Mouse (Mus musculus): ENCODE results near the gene Trappc2l. TPM values are rescaled to one million over a fixed set of nuclear protein-coding genes. Genes with fewer than 3 reads are reported as not detected.

Gene Trappc2l
- total RNA-seq, 1 experiment = 56.1 TPM

DNA sequence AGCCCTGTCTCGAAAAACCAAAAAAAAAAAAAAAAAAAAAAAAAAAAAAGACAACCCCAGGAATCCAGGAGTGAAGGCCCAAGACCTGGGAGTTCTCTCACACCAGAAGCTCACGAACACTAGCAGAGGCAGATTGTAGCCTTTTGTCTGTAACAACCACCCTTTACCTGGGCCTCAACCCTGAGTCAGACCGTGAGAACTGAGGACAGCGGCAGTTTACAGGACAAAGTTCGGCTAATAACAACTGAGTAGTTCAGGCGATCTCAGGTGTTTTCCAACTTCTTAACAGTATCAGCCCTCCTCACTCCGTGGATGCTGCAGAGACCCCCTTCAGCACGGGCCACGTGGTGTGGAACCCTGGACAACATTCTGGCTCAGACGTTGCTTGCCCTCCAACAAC, 24.7 kb upstream of the Trappc2l start:
- H3K4me3 ChIP-seq (ENCODE audit: insufficient read depth in 1 of 2, low read depth in 1 of 2, low read length in 2 of 2, poor library complexity in 1 of 2, severe bottlenecking in 1 of 2) = no peak overlapping the region
- no peaks in the 10 kb centered on the region for H3K9me3 ChIP-seq (ENCODE audit: control insufficient read depth, insufficient read depth, low read depth, low read length)
- no peak for DNase-seq (ENCODE audit: low read depth, low spot score)
- no peak overlapping the region for H3K9ac ChIP-seq (ENCODE audit: insufficient read depth, low read depth, low read length, poor library complexity, severe bottlenecking)
- H3K4me1 ChIP-seq (ENCODE audit: control insufficient read depth in 2 of 2, insufficient read depth in 2 of 2, low read length in 2 of 2, poor library complexity in 1 of 2) = peaks cover 0 to 19% of the 10 kb centered on the region in 2 experiments; a peak in 2 of 4 replicates
- in situ Hi-C loops (cut with MboI; ENCODE audit: low sequenced_read_pairs in 2 of 2, unreplicated experiment in 2 of 2) = no loop called here
- no peaks in the 10 kb centered on the region for H3K36me3 ChIP-seq (ENCODE audit: control insufficient read depth, insufficient read depth, low read length, poor library complexity, severe bottlenecking)
- H3K27ac ChIP-seq (ENCODE audit: insufficient read depth, low read depth, low read length, poor library complexity, severe bottlenecking) = no peak overlapping the region
- TF ChIP-seq MAFK (IDR thresholded peaks at IDR 0.05; ENCODE audit: insufficient read depth, low read depth, low read length) = no peak
- TF ChIP-seq HCFC1 (IDR thresholded peaks at IDR 0.05; ENCODE audit: borderline replicate concordance, insufficient read depth, low read length) = no peak
- no peak for TF ChIP-seq ZC3H11A (IDR thresholded peaks at IDR 0.05; ENCODE audit: borderline replicate concordance, low read depth, low read length)
- no peak for TF ChIP-seq ZNF384 (IDR thresholded peaks at IDR 0.05; ENCODE audit: low read depth, low read length)
- TF ChIP-seq CHD2 (IDR thresholded peaks at IDR 0.05; ENCODE audit: low read depth, low read length) = no peak

DNA sequence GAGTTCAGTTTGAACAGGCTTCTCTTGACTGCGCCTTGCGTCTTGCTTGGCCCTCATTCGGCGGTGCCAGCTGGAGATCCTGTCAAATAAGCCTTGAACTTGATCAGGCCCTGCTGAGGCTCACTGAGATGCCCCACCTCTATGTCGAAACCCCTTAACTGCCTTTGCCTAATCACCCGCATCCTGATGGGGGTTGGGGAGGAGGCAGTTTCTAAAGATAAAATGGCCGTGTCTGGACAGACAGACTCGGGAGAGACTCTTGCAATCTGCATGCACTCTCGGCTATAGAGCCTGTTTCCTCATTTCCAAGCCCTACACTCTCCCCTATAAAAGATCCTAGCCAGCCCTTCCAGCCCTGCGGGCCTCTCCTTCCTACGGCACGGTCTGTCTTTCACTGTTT, 18.2 kb upstream of the Trappc2l start:
- Histone ChIP-seq H3K36me3 (ENCODE audit: control insufficient read depth, insufficient read depth, low read length, poor library complexity, severe bottlenecking) (no peaks in the 10 kb centered on the region), H3K27ac (ENCODE audit: insufficient read depth, low read depth, low read length, poor library complexity, severe bottlenecking) (no peak overlapping the region), H3K9ac (ENCODE audit: insufficient read depth, low read depth, low read length, poor library complexity, severe bottlenecking) (no peak overlapping the region)

DNA sequence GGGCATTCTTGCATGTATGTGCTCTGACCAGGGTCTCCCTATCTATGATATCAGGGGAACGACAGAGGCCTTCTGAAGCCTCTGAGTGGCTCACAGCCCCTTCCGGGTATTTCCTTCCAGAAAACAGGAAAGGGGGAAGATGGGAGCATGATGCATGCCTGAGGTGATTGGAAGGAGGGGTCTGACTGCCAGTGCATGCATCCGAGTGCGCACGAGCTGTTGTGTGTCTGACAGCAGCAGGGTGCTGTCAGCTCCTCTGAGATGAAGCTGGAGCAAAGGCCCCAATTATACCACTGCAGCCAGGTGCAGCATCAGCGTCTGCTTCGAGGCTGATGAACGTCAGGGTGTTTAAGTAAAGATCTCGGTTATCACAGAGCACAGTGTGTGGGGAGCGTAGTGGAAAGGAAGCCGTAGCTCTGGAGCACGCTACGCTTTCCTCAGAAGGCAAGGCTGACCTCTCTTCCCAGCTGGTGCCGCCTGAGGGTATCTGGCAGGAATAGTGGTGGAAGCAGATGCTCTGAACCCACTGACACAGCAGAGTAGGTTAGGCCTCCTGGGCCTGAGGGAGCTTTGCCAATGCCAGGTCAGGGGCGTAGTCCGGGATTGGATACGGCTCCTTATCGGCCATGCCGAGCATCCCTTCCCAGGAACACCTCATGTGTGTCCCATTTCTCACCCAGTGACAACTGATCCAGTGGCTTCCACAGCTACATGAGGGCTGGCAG, 17.5 kb upstream of the Trappc2l start:
- Histone ChIP-seq H3K4me3 (ENCODE audit: insufficient read depth in 1 of 2, low read depth in 1 of 2, low read length in 2 of 2, poor library complexity in 1 of 2, severe bottlenecking in 1 of 2) (no peak overlapping the region), H3K36me3 (ENCODE audit: control insufficient read depth, insufficient read depth, low read length, poor library complexity, severe bottlenecking) (no peaks in the 10 kb centered on the region), H3K9me3 (ENCODE audit: control insufficient read depth, insufficient read depth, low read depth, low read length) (no peaks in the 10 kb centered on the region), H3K27ac (ENCODE audit: insufficient read depth, low read depth, low read length, poor library complexity, severe bottlenecking) (no peak overlapping the region), H3K9ac (ENCODE audit: insufficient read depth, low read depth, low read length, poor library complexity, severe bottlenecking) (no peak overlapping the region), H3K4me1 (ENCODE audit: control insufficient read depth in 2 of 2, insufficient read depth in 2 of 2, low read length in 2 of 2, poor library complexity in 1 of 2) (no peaks in the 10 kb centered on the region)
- no peak for DNase-seq (ENCODE audit: low read depth, low spot score)
- in situ Hi-C loops (cut with MboI; ENCODE audit: low sequenced_read_pairs in 2 of 2, unreplicated experiment in 2 of 2) = no loop called here
- no peak for TF ChIP-seq ZNF384 (IDR thresholded peaks at IDR 0.05; ENCODE audit: low read depth, low read length)
- TF ChIP-seq HCFC1 (IDR thresholded peaks at IDR 0.05; ENCODE audit: borderline replicate concordance, insufficient read depth, low read length) = no peak
- no peak for TF ChIP-seq ZC3H11A (IDR thresholded peaks at IDR 0.05; ENCODE audit: borderline replicate concordance, low read depth, low read length)
- no peak for TF ChIP-seq CHD2 (IDR thresholded peaks at IDR 0.05; ENCODE audit: low read depth, low read length)
- no peak for TF ChIP-seq MAFK (IDR thresholded peaks at IDR 0.05; ENCODE audit: insufficient read depth, low read depth, low read length)

More for the DNA sequence above, 18.2 kb upstream of the Trappc2l start:
- Histone ChIP-seq H3K4me1 (ENCODE audit: control insufficient read depth in 2 of 2, insufficient read depth in 2 of 2, low read length in 2 of 2, poor library complexity in 1 of 2) (no peaks in the 10 kb centered on the region), H3K9me3 (ENCODE audit: control insufficient read depth, insufficient read depth, low read depth, low read length) (no peaks in the 10 kb centered on the region), H3K4me3 (ENCODE audit: insufficient read depth in 1 of 2, low read depth in 1 of 2, low read length in 2 of 2, poor library complexity in 1 of 2, severe bottlenecking in 1 of 2) (no peak overlapping the region)
- DNase-seq (ENCODE audit: low read depth, low spot score) = no peak
- in situ Hi-C loops (cut with MboI; ENCODE audit: low sequenced_read_pairs in 2 of 2, unreplicated experiment in 2 of 2) = no loop called here
- TF ChIP-seq MAFK (IDR thresholded peaks at IDR 0.05; ENCODE audit: insufficient read depth, low read depth, low read length) = no peak

DNA sequence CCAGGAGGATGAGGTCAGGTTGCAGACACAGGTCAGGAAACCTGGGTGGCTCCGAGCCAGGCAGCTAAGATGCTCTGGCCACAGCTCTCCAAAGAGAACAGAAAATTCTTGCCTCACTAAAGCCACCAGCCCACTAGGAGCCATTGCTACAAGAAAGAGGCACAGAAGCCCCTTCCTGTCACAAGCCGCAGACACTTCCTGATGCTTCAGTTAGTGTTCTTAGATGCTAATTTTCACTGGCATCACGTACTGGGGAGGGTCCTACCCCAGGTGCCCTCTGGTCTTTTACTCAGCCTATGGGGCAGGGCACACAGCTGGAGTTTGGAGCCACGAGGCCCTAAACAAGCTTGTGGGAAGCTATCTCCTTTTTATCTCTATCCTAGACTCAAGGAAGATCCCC, 15.4 kb upstream of the Trappc2l start:
- in situ Hi-C loops (cut with MboI; ENCODE audit: low sequenced_read_pairs in 2 of 2, unreplicated experiment in 2 of 2) = no loop called here

DNA sequence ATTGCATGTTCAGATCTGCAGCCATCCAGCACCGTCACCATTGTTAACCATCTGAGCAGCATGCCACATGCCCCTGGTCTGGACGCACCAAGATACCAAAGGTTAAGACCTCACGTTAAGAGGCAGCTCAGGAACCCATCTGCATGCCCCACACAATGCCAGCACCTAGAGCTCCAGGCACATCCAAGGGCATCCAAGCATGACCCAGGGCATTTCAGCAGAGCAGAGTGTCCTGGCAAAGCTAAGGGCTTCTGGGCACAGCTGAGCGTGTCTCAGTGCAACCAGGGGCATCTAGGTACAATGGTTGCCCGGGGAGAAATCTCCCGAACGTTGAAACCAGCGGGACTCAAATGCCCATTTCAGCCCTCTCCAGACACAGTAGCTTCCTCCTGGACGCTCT, 10.8 kb upstream of the Trappc2l start:
- Histone ChIP-seq H3K27ac (ENCODE audit: insufficient read depth, low read depth, low read length, poor library complexity, severe bottlenecking) (no peak overlapping the region), H3K4me3 (ENCODE audit: insufficient read depth in 1 of 2, low read depth in 1 of 2, low read length in 2 of 2, poor library complexity in 1 of 2, severe bottlenecking in 1 of 2) (no peak overlapping the region), H3K4me1 (ENCODE audit: control insufficient read depth in 2 of 2, insufficient read depth in 2 of 2, low read length in 2 of 2, poor library complexity in 1 of 2) (no peaks in the 10 kb centered on the region), H3K9me3 (ENCODE audit: control insufficient read depth, insufficient read depth, low read depth, low read length) (no peaks in the 10 kb centered on the region), H3K9ac (ENCODE audit: insufficient read depth, low read depth, low read length, poor library complexity, severe bottlenecking) (no peak overlapping the region), H3K36me3 (ENCODE audit: control insufficient read depth, insufficient read depth, low read length, poor library complexity, severe bottlenecking) (no peaks in the 10 kb centered on the region)
- in situ Hi-C loops (cut with MboI; ENCODE audit: low sequenced_read_pairs in 2 of 2, unreplicated experiment in 2 of 2) = no loop called here
- no peak for TF ChIP-seq CHD2 (IDR thresholded peaks at IDR 0.05; ENCODE audit: low read depth, low read length)
- no peak for TF ChIP-seq MAFK (IDR thresholded peaks at IDR 0.05; ENCODE audit: insufficient read depth, low read depth, low read length)
- TF ChIP-seq HCFC1 (IDR thresholded peaks at IDR 0.05; ENCODE audit: borderline replicate concordance, insufficient read depth, low read length) = no peak
- TF ChIP-seq ZNF384 (IDR thresholded peaks at IDR 0.05; ENCODE audit: low read depth, low read length) = no peak
- TF ChIP-seq ZC3H11A (IDR thresholded peaks at IDR 0.05; ENCODE audit: borderline replicate concordance, low read depth, low read length) = no peak
- DNase-seq (ENCODE audit: low read depth, low spot score) = no peak

More for the DNA sequence above, 15.4 kb upstream of the Trappc2l start:
- no peak for TF ChIP-seq HCFC1 (IDR thresholded peaks at IDR 0.05; ENCODE audit: borderline replicate concordance, insufficient read depth, low read length)
- no peak for TF ChIP-seq ZC3H11A (IDR thresholded peaks at IDR 0.05; ENCODE audit: borderline replicate concordance, low read depth, low read length)
- TF ChIP-seq MAFK (IDR thresholded peaks at IDR 0.05; ENCODE audit: insufficient read depth, low read depth, low read length) = no peak
- no peak for TF ChIP-seq ZNF384 (IDR thresholded peaks at IDR 0.05; ENCODE audit: low read depth, low read length)
- TF ChIP-seq CHD2 (IDR thresholded peaks at IDR 0.05; ENCODE audit: low read depth, low read length) = no peak
- DNase-seq (ENCODE audit: low read depth, low spot score) = no peak
- Histone ChIP-seq H3K9me3 (ENCODE audit: control insufficient read depth, insufficient read depth, low read depth, low read length) (no peaks in the 10 kb centered on the region), H3K36me3 (ENCODE audit: control insufficient read depth, insufficient read depth, low read length, poor library complexity, severe bottlenecking) (no peaks in the 10 kb centered on the region), H3K9ac (ENCODE audit: insufficient read depth, low read depth, low read length, poor library complexity, severe bottlenecking) (no peak overlapping the region), H3K4me3 (ENCODE audit: insufficient read depth in 1 of 2, low read depth in 1 of 2, low read length in 2 of 2, poor library complexity in 1 of 2, severe bottlenecking in 1 of 2) (no peak overlapping the region), H3K4me1 (ENCODE audit: control insufficient read depth in 2 of 2, insufficient read depth in 2 of 2, low read length in 2 of 2, poor library complexity in 1 of 2) (no peaks in the 10 kb centered on the region), H3K27ac (ENCODE audit: insufficient read depth, low read depth, low read length, poor library complexity, severe bottlenecking) (no peak overlapping the region)

All from ES-E14 (cell line).